Mouse (Mus musculus): ENCODE results near the gene Abraxas1. TPM values are rescaled to one million over a fixed set of nuclear protein-coding genes. Genes with fewer than 3 reads are reported as not detected.

Gene Abraxas1
- total and polyA plus RNA-seq, 3 experiments = 14.2 to 26.4 TPM; not detected in 1

DNA sequence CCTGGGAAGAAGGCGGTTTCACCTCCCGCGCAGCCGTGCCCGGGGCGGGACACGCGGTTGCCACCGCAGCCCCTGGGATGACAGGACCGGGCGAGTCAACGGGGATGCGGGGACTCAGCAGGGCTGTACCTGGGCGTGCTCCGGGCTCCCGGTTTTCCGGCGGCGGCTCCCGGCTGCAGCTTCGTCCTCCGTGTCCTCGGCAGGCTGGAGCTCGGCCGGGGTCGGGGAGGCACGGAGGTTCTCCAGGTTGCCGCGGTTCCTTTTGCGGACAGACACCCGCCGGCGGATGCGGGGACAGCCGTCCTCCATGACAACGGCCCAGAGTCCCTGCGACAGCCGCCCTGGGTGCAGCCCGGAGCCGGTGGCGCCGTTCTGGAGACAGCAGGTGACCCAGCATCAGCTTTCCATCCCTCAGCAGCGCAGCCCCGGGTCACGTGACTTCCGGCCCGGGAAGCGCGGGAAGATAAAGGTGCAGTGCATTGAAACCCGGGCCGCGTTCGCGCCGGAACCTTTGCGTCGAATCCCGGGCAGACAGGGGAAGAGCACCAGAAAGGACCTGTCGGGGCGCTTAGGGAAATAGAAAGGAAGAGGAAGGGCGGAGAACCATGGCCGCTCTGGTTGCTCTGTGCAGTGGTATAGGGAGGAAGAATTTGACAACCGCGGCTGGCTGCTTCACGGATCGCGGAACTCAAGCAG lies 22.5 kb downstream of the Abraxas1 start, which contains the start of the genes Helq and Mrps18c (continued):
- TF ChIP-seq USF2 (IDR thresholded peaks at IDR 0.05; ENCODE audit: borderline replicate concordance in 1 of 2, insufficient read depth in 1 of 2, low read depth in 1 of 2, low read length in 2 of 2) (peak; percentile 79 to 86), MAX (IDR thresholded peaks at IDR 0.05; ENCODE audit: low read length) (peak; percentile 70; the same call in 1 of the 2 replicates), JUND (IDR thresholded peaks at IDR 0.05; ENCODE audit: low read depth, low read length) (no peak)

DNA sequence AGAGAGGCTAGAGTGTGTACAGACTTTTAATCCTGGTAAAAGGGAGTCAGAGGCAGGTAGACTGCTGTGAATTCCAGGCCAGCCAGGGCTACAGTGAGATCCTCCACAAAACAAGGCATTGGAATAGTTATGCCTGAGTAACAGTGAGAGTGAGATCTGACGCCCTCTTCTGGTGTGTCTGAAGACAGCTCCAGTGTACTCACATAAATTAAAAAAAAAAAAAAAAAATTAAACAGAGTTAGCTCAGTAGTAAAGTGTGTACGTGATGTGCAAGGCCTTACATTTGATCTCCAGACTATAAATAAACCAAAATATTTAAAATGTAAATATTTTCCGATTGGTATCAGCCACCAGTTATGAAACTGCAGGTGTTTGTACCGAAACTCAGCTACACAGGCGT lies 26.7 kb downstream of the Abraxas1 start:
- Histone ChIP-seq H3K4me1 (ENCODE audit: control insufficient read depth in 1 of 2, insufficient read depth in 2 of 2, low read length in 2 of 2) (peaks cover 4 to 9% of the 10 kb centered on the region in 2 experiments), H3K79me2 (ENCODE audit: control insufficient read depth, insufficient read depth, low read length, poor library complexity) (peaks cover 34% of the 10 kb centered on the region), H3K27me3 (ENCODE audit: control insufficient read depth in 1 of 2, insufficient read depth in 2 of 2, low read length in 2 of 2) (no peaks in the 10 kb centered on the region), H3K36me3 (ENCODE audit: control insufficient read depth in 1 of 2, insufficient read depth in 2 of 2, low read length in 2 of 2) (peaks cover 21% of the 10 kb centered on the region in 2 experiments), H3K9me3 (replicated peaks; ENCODE audit: insufficient read depth, low read length) (no peaks in the 10 kb centered on the region), H3K4me3 (ENCODE audit: control insufficient read depth in 1 of 2, insufficient read depth in 1 of 2, low read depth in 2 of 2, low read length in 2 of 2) (no peak overlapping the region), H3K9ac (ENCODE audit: control insufficient read depth, low read depth, low read length, poor library complexity, severe bottlenecking) (no peak overlapping the region), H3K27ac (ENCODE audit: control insufficient read depth, low read depth, low read length) (no peak overlapping the region)
- DNase-seq (ENCODE audit: low read depth, low spot score) = peak; percentile 14
- TF ChIP-seq MAZ (IDR thresholded peaks at IDR 0.05; ENCODE audit: low read depth, low read length) (no peak), SMC3 (IDR thresholded peaks at IDR 0.05; ENCODE audit: low read depth, low read length) (no peak), HCFC1 (IDR thresholded peaks at IDR 0.05; ENCODE audit: low read depth, low read length) (no peak), TBP (IDR thresholded peaks at IDR 0.05; ENCODE audit: low read depth, low read length) (no peak), JUND (IDR thresholded peaks at IDR 0.05; ENCODE audit: low read depth, low read length) (no peak), NELFE (IDR thresholded peaks at IDR 0.05; ENCODE audit: low read depth, low read length) (no peak), GATA1 (IDR thresholded peaks at IDR 0.05; ENCODE audit: low read depth, low read length) (no peak), CTCF (IDR thresholded peaks at IDR 0.05 in 2 of 3, conservative IDR thresholded peaks at IDR 0.05 in 1 of 3; ENCODE audit: control insufficient read depth in 1 of 3, insufficient read depth in 1 of 3, low read depth in 2 of 3, low read length in 3 of 3, poor library complexity in 1 of 3, severe bottlenecking in 1 of 3) (peak in 1 of 3 experiments; percentile 24; a peak in 3 of 6 replicates), ZNF384 (IDR thresholded peaks at IDR 0.05; ENCODE audit: low read depth, low read length) (peak; percentile 80), CHD2 (IDR thresholded peaks at IDR 0.05; ENCODE audit: low read length) (no peak), TAL1 (IDR thresholded peaks at IDR 0.05; ENCODE audit: low read length) (no peak), E2F4 (IDR thresholded peaks at IDR 0.05; ENCODE audit: borderline replicate concordance, low read depth, low read length) (no peak)

DNA sequence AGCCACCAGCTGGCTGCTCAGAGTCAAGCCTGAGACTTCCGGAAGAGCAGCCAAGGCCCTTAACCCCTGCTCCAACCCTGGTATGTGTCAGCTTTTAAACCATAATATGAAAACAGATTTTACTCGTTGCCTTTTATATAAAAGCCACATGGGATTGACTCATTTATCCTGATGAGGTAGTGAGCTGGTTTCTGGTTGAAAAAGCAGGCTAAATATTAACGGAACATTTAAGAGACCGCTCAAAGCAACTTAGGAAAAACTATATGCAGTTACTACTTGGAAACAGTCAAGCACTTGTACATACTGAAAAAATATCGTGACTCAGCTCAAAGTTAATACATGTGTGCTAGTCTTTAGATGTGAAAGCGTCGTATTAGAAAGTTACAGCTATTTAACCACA lies 28.5 kb downstream of the Abraxas1 start:
- H3K4me3 ChIP-seq (ENCODE audit: control insufficient read depth in 1 of 2, insufficient read depth in 1 of 2, low read depth in 2 of 2, low read length in 2 of 2) = no peak overlapping the region
- DNase-seq (ENCODE audit: low read depth, low spot score) = no peak
- H3K36me3 ChIP-seq (ENCODE audit: control insufficient read depth in 1 of 2, insufficient read depth in 2 of 2, low read length in 2 of 2) = peaks cover 16 to 26% of the 10 kb centered on the region in 2 experiments
- H3K79me2 ChIP-seq (ENCODE audit: control insufficient read depth, insufficient read depth, low read length, poor library complexity) = peaks cover 21% of the 10 kb centered on the region
- peaks cover 4 to 7% of the 10 kb centered on the region in 2 experiments for H3K4me1 ChIP-seq (ENCODE audit: control insufficient read depth in 1 of 2, insufficient read depth in 2 of 2, low read length in 2 of 2)
- no peaks in the 10 kb centered on the region for H3K27me3 ChIP-seq (ENCODE audit: control insufficient read depth in 1 of 2, insufficient read depth in 2 of 2, low read length in 2 of 2)
- no peak overlapping the region for H3K9ac ChIP-seq (ENCODE audit: control insufficient read depth, low read depth, low read length, poor library complexity, severe bottlenecking)
- no peak overlapping the region for H3K27ac ChIP-seq (ENCODE audit: control insufficient read depth, low read depth, low read length)
- TF ChIP-seq UBTF (IDR thresholded peaks at IDR 0.05; ENCODE audit: borderline replicate concordance, insufficient read depth, low read depth, low read length) = no peak
- no peak for TF ChIP-seq USF1 (IDR thresholded peaks at IDR 0.05; ENCODE audit: low read depth, low read length)
- TF ChIP-seq SIN3A (IDR thresholded peaks at IDR 0.05; ENCODE audit: low read length) = no peak
- TF ChIP-seq ZKSCAN1 (IDR thresholded peaks at IDR 0.05; ENCODE audit: low read depth, low read length) = no peak
- TF ChIP-seq POLR2AphosphoS5 (IDR thresholded peaks at IDR 0.05; ENCODE audit: borderline replicate concordance, low read depth, low read length) = no peak
- TF ChIP-seq MYB (IDR thresholded peaks at IDR 0.05; ENCODE audit: low read depth, low read length) = no peak
- H3K9me3 ChIP-seq (replicated peaks; ENCODE audit: insufficient read depth, low read length) = no peaks in the 10 kb centered on the region
